Comparison of ENCODE assay signal across 8 mouse cellular contexts in genomic region chr4:86911576-86912341, GRCm38 (mm10). TPM values are rescaled to one million over a fixed set of nuclear protein-coding genes. Genes with fewer than 3 reads are reported as not detected.
A peak's percentile ranks its signal among the peaks of the same experiment; 100 is the strongest.
DNase-seq lines count a peak whose midpoint lies in the region; ATAC-seq and TF ChIP-seq lines count a peak whose summit lies in the region.

No protein-coding gene starts in this region.

- no peaks in the 10 kb centered on the region for H3K36me3 ChIP-seq in kidney, postnatal 0 days (ENCODE audit: insufficient read depth, low read length)
- H3K36me3 ChIP-seq in liver, postnatal 0 days (replicated peaks; ENCODE audit: insufficient read depth, low read length), result no peaks in the 10 kb centered on the region

- H3K9me3 ChIP-seq in kidney, postnatal 0 days (replicated peaks; ENCODE audit: low read length), result no peaks in the 10 kb centered on the region
- H3K9me3 ChIP-seq in liver, postnatal 0 days (ENCODE audit: low read length), result no peaks in the 10 kb centered on the region

- H3K9ac ChIP-seq in kidney, postnatal 0 days (ENCODE audit: low read depth, low read length), result peak overlapping the region; percentile 23; the same call in 1 of the 2 replicates
- H3K9ac ChIP-seq in liver, postnatal 0 days (replicated peaks), result no peak overlapping the region

- H3K27ac ChIP-seq in kidney, postnatal 0 days, result no peak overlapping the region
- H3K27ac ChIP-seq in liver, postnatal 0 days (ENCODE audit: low read depth), result 0 out of 2 replicates have a peak overlapping the region, but pooled peaks have one; percentile 11

- WGBS in kidney, postnatal 0 days, result 21% methylated on average over 18 of the region's 18 CpGs
- 52% methylated on average over 18 of the region's 18 CpGs for WGBS in liver, postnatal 0 days (ENCODE audit: insufficient replicate concordance)

- TF ChIP-seq EP300 in liver, postnatal 0 days (IDR thresholded peaks at IDR 0.05; ENCODE audit: low read depth), result no peak

- H3K4me1 ChIP-seq in kidney, postnatal 0 days (replicated peaks; ENCODE audit: insufficient read depth, low read length), result peaks cover 7% of the 10 kb centered on the region; the same call in 1 of the 2 replicates
- H3K4me1 ChIP-seq in liver, postnatal 0 days (ENCODE audit: insufficient read depth), result peaks cover 10% of the 10 kb centered on the region

- peak; percentile 20 for DNase-seq in kidney, postnatal 0 days (ENCODE audit: low spot score)
- DNase-seq in kidney, adult 9 months, result no peak
- DNase-seq in WW6 (ENCODE audit: low read depth, low spot score), result peak; percentile 83
- no peak for DNase-seq in liver, postnatal 0 days
- DNase-seq in retina, embryonic 14.5 days (ENCODE audit: low spot score), result no peak
- DNase-seq in layer of hippocampus, adult 9-10 months (ENCODE audit: low spot score), result no peak

- H3K27me3 ChIP-seq in kidney, postnatal 0 days (ENCODE audit: insufficient read depth, low read length), result no peaks in the 10 kb centered on the region
- no peaks in the 10 kb centered on the region for H3K27me3 ChIP-seq in liver, postnatal 0 days (ENCODE audit: insufficient read depth, low read length)

- no peak overlapping the region for H3K4me3 ChIP-seq in kidney, postnatal 0 days (replicated peaks; ENCODE audit: low read depth, low read length)
- H3K4me3 ChIP-seq in liver, postnatal 0 days (ENCODE audit: low read depth, low read length), result no peak overlapping the region

- ATAC-seq in kidney, postnatal 0 days (replicated peaks; ENCODE audit: low FRiP score, low read depth), result no peak; the same call in 1 of the 2 replicates
- ATAC-seq in granulocyte monocyte progenitor cell, adult 5-6 weeks (replicated peaks; ENCODE audit: poor library complexity, severe bottlenecking), result 0 out of 2 replicates have a peak, but pooled peaks have one; percentile 20
- ATAC-seq in liver, postnatal 0 days, result no peak
- ATAC-seq in cerebellum, adult (ENCODE audit: insufficient number of reproducible peaks, low FRiP score, low TSS enrichment), result no peak

- peak overlapping the region; percentile 27 for H3K4me2 ChIP-seq in kidney, postnatal 0 days (ENCODE audit: low read length)
- no peak overlapping the region for H3K4me2 ChIP-seq in liver, postnatal 0 days (ENCODE audit: low read depth, low read length)

- TF ChIP-seq CTCF in kidney, postnatal 0 days (IDR thresholded peaks at IDR 0.05; ENCODE audit: low read depth), result no peak
- TF ChIP-seq CTCF in liver, postnatal 0 days (IDR thresholded peaks at IDR 0.05; ENCODE audit: low read depth), result no peak

RNA-seq across cellular contexts. Expression of gene Acer2, which starts 37.6 kb away (rescaled TPM):
- 47.9 and 55.5 TPM in 2 replicates for polyA plus RNA-seq in kidney, postnatal 0 days (2015; fragmentation: Nextera tagmentation; extraction: Ambion mirVana)
- total RNA-seq in granulocyte monocyte progenitor cell, adult 5-6 weeks (2014; fragmentation: Nextera tagmentation), result 1.5 and 3.4 TPM in 2 replicates
- 1.2 and 1.7 TPM in 2 replicates for total RNA-seq in granulocyte monocyte progenitor cell, adult 5-6 weeks (2017)
- 10.1 and 11.4 TPM in 2 replicates for polyA plus RNA-seq in liver, postnatal 0 days (2015; fragmentation: Nextera tagmentation; extraction: Ambion mirVana)

RNA-seq across cellular contexts. Expression of gene Rps6, which starts 54.5 kb away (rescaled TPM):
- 781 TPM in 2 replicates for polyA plus RNA-seq in kidney, postnatal 0 days (2015; fragmentation: Nextera tagmentation; extraction: Ambion mirVana)
- 3,886 and 3,908 TPM in 2 replicates for total RNA-seq in granulocyte monocyte progenitor cell, adult 5-6 weeks (2014; fragmentation: Nextera tagmentation)
- total RNA-seq in granulocyte monocyte progenitor cell, adult 5-6 weeks (2017), result 1,184 and 1,551 TPM in 2 replicates
- 455 and 469 TPM in 2 replicates for polyA plus RNA-seq in liver, postnatal 0 days (2015; fragmentation: Nextera tagmentation; extraction: Ambion mirVana)

Comparison
In these comparisons a context has a peak if more than half of its experiments do, and no peak if none do; other contexts are left out.
1. DNase-seq: peak in kidney, postnatal 0 days (single experiment) and WW6 (single experiment); none in kidney, adult 9 months (single experiment), liver, postnatal 0 days (single experiment), retina, embryonic 14.5 days (single experiment) and layer of hippocampus, adult 9-10 months (single experiment).